Mouse (Mus musculus) lung, adult 2 months (tissue): Measurements from ENCODE around the gene Mri1.

Experiments
- CTCF ChIP-seq: fragments of 200-500 bp; IDR thresholded peaks from 2 replicates; pipeline ENCODE4 v1.5.1; 2011; ENCODE audit warnings: mild to moderate bottlenecking, low read length, control low read depth; ENCODE audit not compliant: insufficient read depth
- POLR2A ChIP-seq: fragments of 200-500 bp; IDR thresholded peaks from 2 replicates; pipeline ENCODE4 v1.6.1; 2011; ENCODE audit warnings: low read depth, mild to moderate bottlenecking, control low read depth, low read length, borderline replicate concordance; ENCODE audit errors: extremely low read depth

DNA sequence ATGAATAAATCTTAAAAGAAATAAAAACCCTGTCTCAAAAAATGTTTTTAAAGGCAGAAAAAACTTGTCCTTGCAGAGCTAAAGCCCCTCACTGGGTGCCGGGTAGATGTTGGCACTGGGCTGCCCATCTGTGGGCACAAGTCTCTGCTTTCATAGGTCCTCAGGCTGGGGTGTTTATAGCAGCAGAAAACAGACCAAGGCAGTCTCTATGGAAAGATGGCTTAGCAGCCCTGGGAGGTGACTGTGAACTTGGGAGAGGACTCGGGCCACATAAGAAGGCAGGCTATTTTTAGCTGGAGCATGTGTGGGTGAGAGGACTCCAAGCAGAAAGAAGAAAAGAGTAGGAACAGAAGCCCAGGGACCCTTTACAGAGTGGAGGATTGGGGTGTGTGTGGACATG, 46.8 kb upstream of the Mri1 start:
- no peak for TF ChIP-seq POLR2A
- TF ChIP-seq CTCF: no peak
